Mouse (Mus musculus) CH12.LX (cell line): ENCODE measurements around the gene Gm42715. TPM values are rescaled to one million over a fixed set of nuclear protein-coding genes. Genes with fewer than 3 reads are reported as not detected.
A peak's percentile ranks its signal among the peaks of the same experiment; 100 is the strongest.

Source experiments
- DNase-seq: peaks from one replicate; pipeline ENCODE4 v3.0.0-alpha.2; 2013; ENCODE audit errors: extremely low read depth
- H3K27ac ChIP-seq: 2 replicates; pipeline ENCODE4 v1.5.1; 2012; ENCODE audit warnings: low read depth, mild to moderate bottlenecking, control low read depth, moderate library complexity; ENCODE audit not compliant: insufficient read depth
- H3K27me3 ChIP-seq: replicated peaks from 2 replicates; pipeline ENCODE3; 2012; ENCODE audit warnings: inconsistent platforms
- H3K36me3 ChIP-seq, 2 experiments: replicated peaks in 1 of 2; 2 replicates each; pipeline versions ENCODE3 to v1.6.1; 2012; ENCODE audit warnings: inconsistent platforms in 1 of 2, low read length in 1 of 2, mild to moderate bottlenecking in 1 of 2, mixed read lengths in 1 of 2, moderate library complexity in 1 of 2; ENCODE audit not compliant: control insufficient read depth in 1 of 2, insufficient read depth in 1 of 2
- H3K4me1 ChIP-seq, 2 experiments: 2 replicates each; pipeline ENCODE4 v1.6.1; 2012; ENCODE audit warnings: inconsistent platforms in 1 of 2, moderate library complexity in 1 of 2; ENCODE audit not compliant: insufficient read depth in 2 of 2, control insufficient read depth in 1 of 2
- H3K4me2 ChIP-seq: 2 replicates; pipeline ENCODE4 v1.6.1; 2012; ENCODE audit warnings: low read depth, mild to moderate bottlenecking, control low read depth; ENCODE audit not compliant: poor library complexity, insufficient read depth, severe bottlenecking
- H3K4me3 ChIP-seq, 3 experiments: fragments of 150-350 bp in 1 of 3; sonication (generic) in 1 of 3; replicated peaks in 1 of 3; 2 replicates each; pipeline versions ENCODE3 to v1.5.1; 2011 to 2012; ENCODE audit warnings: low read depth in 2 of 3, low read length in 2 of 3, mild to moderate bottlenecking in 2 of 3, moderate library complexity in 2 of 3, control low read depth in 1 of 3, improper control_type of control experiment in 1 of 3, inconsistent platforms in 1 of 3, mixed read lengths in 1 of 3; ENCODE audit not compliant: poor library complexity in 1 of 3
- H3K79me2 ChIP-seq: replicated peaks from 2 replicates; pipeline ENCODE4 v1.6.1; 2012; ENCODE audit warnings: mild to moderate bottlenecking, moderate library complexity; ENCODE audit not compliant: control insufficient read depth, poor library complexity, insufficient read depth, severe bottlenecking; ENCODE audit errors: extremely low read depth
- H3K9ac ChIP-seq: 2 replicates; pipeline ENCODE4 v1.6.1; 2012; ENCODE audit warnings: low read depth, mild to moderate bottlenecking, control low read depth, moderate library complexity; ENCODE audit not compliant: insufficient read depth
- H3K9me3 ChIP-seq: replicated peaks from 2 replicates; pipeline ENCODE3; 2012; ENCODE audit warnings: low read length, inconsistent platforms, mixed read lengths
- BHLHE40 ChIP-seq: IDR thresholded peaks from 2 replicates; pipeline ENCODE4 v1.6.1; 2011; ENCODE audit warnings: mild to moderate bottlenecking, low read depth, low read length, improper control_type of control experiment
- CHD1 ChIP-seq: IDR thresholded peaks from 2 replicates; pipeline ENCODE4 v1.6.1; 2012; ENCODE audit warnings: low read depth, low read length, improper control_type of control experiment, inconsistent platforms
- CHD2 ChIP-seq: IDR thresholded peaks from 2 replicates; pipeline ENCODE4 v1.6.1; 2011; ENCODE audit warnings: low read length, improper control_type of control experiment
- CTCF ChIP-seq, 2 experiments: IDR thresholded peaks in 1 of 2; conservative IDR thresholded peaks in 1 of 2; 2 replicates each; pipeline ENCODE4 v1.5.1; 2011 to 2012; ENCODE audit warnings: low read depth in 2 of 2, low read length in 2 of 2, improper control_type of control experiment in 1 of 2, inconsistent platforms in 1 of 2, mild to moderate bottlenecking in 1 of 2, moderate library complexity in 1 of 2
- ELF1 ChIP-seq: IDR thresholded peaks from 2 replicates; pipeline ENCODE4 v1.6.1; 2014; ENCODE audit warnings: low read depth, mild to moderate bottlenecking, inconsistent platforms, low read length, improper control_type of control experiment
- GABPA ChIP-seq: IDR thresholded peaks from 2 replicates; pipeline ENCODE4 v1.6.1; 2012; ENCODE audit warnings: low read depth, low read length, improper control_type of control experiment, inconsistent platforms; ENCODE audit not compliant: insufficient replicate concordance
- JUN ChIP-seq: IDR thresholded peaks from 2 replicates; pipeline ENCODE4 v1.6.1; 2011; ENCODE audit warnings: low read depth, mild to moderate bottlenecking, low read length, improper control_type of control experiment, moderate library complexity; ENCODE audit not compliant: insufficient read depth
- JUND ChIP-seq: conservative IDR thresholded peaks from 2 replicates; pipeline ENCODE4 v1.6.1; 2011; ENCODE audit warnings: low read depth, low read length, improper control_type of control experiment
- KAT2A ChIP-seq: IDR thresholded peaks from 2 replicates; pipeline ENCODE4 v1.6.1; 2012; ENCODE audit warnings: low read length, improper control_type of control experiment, inconsistent platforms; ENCODE audit not compliant: insufficient replicate concordance
- MAFK ChIP-seq: IDR thresholded peaks from 2 replicates; pipeline ENCODE4 v1.6.1; 2011; ENCODE audit warnings: low read length, improper control_type of control experiment; ENCODE audit not compliant: insufficient replicate concordance
- MEF2A ChIP-seq: IDR thresholded peaks from 2 replicates; pipeline ENCODE4 v1.6.1; 2014; ENCODE audit warnings: low read depth, mild to moderate bottlenecking, inconsistent platforms, low read length, improper control_type of control experiment, borderline replicate concordance
- MXI1 ChIP-seq: IDR thresholded peaks from 2 replicates; pipeline ENCODE4 v1.6.1; 2011; ENCODE audit warnings: mild to moderate bottlenecking, low read depth, low read length, improper control_type of control experiment
- MYC ChIP-seq: IDR thresholded peaks from 2 replicates; pipeline ENCODE4 v1.6.1; 2011; ENCODE audit warnings: low read depth, mild to moderate bottlenecking, improper control_type of control experiment, low read length
- POLR2A ChIP-seq: IDR thresholded peaks from 2 replicates; pipeline ENCODE4 v1.6.1; 2011; ENCODE audit warnings: low read depth, mild to moderate bottlenecking, improper control_type of control experiment, low read length
- POLR2AphosphoS2 ChIP-seq: IDR thresholded peaks from 2 replicates; pipeline ENCODE4 v1.6.1; 2011; ENCODE audit warnings: low read depth, low read length, improper control_type of control experiment
- RAD21 ChIP-seq: IDR thresholded peaks from 2 replicates; pipeline ENCODE4 v1.6.1; 2011; ENCODE audit warnings: low read depth, mild to moderate bottlenecking, low read length, improper control_type of control experiment, moderate library complexity
- SIN3A ChIP-seq: IDR thresholded peaks from 2 replicates; pipeline ENCODE4 v1.6.1; 2012; ENCODE audit warnings: low read length, improper control_type of control experiment, inconsistent platforms
- SMC3 ChIP-seq: IDR thresholded peaks from 2 replicates; pipeline ENCODE4 v1.6.1; 2011; ENCODE audit warnings: low read depth, low read length, improper control_type of control experiment
- TBP ChIP-seq: conservative IDR thresholded peaks from 2 replicates; pipeline ENCODE4 v1.6.1; 2011; ENCODE audit warnings: low read depth, low read length, improper control_type of control experiment
- UBTF ChIP-seq: IDR thresholded peaks from 2 replicates; pipeline ENCODE4 v1.6.1; 2012; ENCODE audit warnings: low read depth, mild to moderate bottlenecking, inconsistent platforms, low read length, improper control_type of control experiment, moderate library complexity
- USF1 ChIP-seq: IDR thresholded peaks from 2 replicates; pipeline ENCODE4 v1.6.1; 2014; ENCODE audit warnings: low read depth, mild to moderate bottlenecking, inconsistent platforms, low read length, improper control_type of control experiment
- USF2 ChIP-seq: conservative IDR thresholded peaks from 2 replicates; pipeline ENCODE4 v1.6.1; 2011; ENCODE audit warnings: low read depth, low read length, improper control_type of control experiment
- ZC3H11A ChIP-seq: IDR thresholded peaks from 2 replicates; pipeline ENCODE4 v1.6.1; 2012; ENCODE audit warnings: low read depth, mild to moderate bottlenecking, inconsistent platforms, low read length, improper control_type of control experiment
- dilution Hi-C: fragments of 300-500 bp; cut with MboI; formaldehyde crosslinking; loops from 2 replicates; pipeline ENCODE4 v1.14.3; 2020; ENCODE audit warnings: low sequenced_read_pairs; ENCODE audit not compliant: extremely low pct_unique_long_range_greater_than_20kb, extremely low pct_ligation_motif_present
- in situ Hi-C: fragments of 300-500 bp; cut with MboI; formaldehyde crosslinking; loops from 3 replicates; pipeline ENCODE4 v1.14.3; 2019; ENCODE audit warnings: low sequenced_read_pairs, low pct_ligation_motif_present, low pct_unique_long_range_greater_than_20kb, mixed read lengths
- polyA plus RNA-seq: library from polyadenylated mRNA; unstranded; fragments of >175 nt; gene quantifications from 2 replicates; pipeline ENCODE4 v1.2.1, GENCODE M21; 2012; ENCODE audit warnings: low read depth; ENCODE audit not compliant: insufficient read length
- total RNA-seq, 2 experiments: library from RNA; depleted of rRNA; stranded (reverse); fragments of 300-350 nt in 1 of 2; fragments of >200 nt in 1 of 2; gene quantifications; 2 replicates each; pipeline ENCODE4 v1.2.3; 2012 to 2014

The Gm42715 gene
- total and polyA plus RNA-seq, 3 experiments, result 5.8 to 14.1 (median 12.0) TPM

DNA sequence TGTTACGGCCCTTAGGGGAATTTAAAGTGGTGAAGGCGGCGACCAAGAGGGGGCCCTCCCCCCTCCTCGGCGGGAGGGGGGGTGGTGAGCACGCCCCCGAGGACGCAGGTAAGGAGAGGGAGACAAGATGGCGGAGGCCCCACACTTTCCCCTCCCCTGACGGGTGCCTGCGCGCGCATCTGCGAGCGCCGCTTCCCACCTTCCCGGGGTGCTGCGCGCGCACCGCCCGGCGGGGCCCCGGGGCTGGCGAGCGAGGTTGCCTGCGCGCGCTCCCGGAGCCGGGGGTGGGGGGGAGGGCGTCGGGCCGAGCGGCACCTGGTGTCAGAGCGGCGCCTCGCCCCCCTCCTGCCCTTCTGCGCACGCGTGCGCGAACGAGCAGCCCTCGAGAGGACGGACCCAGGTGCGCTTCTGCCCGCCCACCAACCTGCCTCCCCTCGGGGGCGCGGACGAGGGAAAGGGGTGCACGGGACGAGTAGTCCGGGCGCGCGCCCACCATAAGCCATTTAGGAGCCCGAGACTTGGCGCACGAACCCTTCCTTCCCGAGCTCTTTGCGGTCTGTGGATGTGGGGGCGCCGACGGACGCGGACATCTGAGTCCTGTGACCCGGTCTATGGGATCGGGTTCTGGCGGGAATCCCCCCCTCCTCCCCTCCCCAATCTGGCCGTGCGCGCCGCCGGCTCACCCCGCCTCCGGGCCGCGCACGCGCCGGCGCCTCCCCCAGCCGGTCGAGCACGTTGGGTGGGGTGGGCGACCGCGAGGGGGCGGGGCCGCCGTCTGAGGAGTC lies 7.0 kb upstream of the Gm42715 start (continued):
- TF ChIP-seq RAD21, result no peak
- no peak; the same call in none of the 2 replicates for TF ChIP-seq SIN3A
- TF ChIP-seq POLR2A, result no peak; the same call in none of the 2 replicates
- TF ChIP-seq MYC, result no peak
- no peak for TF ChIP-seq MEF2A
- TF ChIP-seq ELF1, result no peak
- TF ChIP-seq MXI1, result peak; percentile 73

DNA sequence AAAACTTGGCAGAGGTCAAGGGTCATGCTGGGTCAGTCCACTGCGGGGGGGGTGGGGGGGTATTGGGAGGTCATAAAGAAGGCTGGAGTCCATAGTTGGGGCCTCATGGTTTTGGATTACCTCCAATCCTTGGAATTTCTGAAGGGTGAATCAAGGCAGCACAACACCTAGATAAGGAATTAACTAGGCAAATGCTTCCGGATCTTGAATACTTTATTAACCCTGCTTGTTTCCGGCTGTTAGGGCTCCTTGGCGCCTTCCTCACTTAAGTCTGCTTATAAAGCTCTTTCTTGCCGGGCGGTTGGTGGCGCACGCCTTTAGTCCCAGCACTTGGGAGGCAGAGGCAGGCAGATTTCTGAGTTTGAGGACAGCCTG lies 6.4 kb upstream of the Gm42715 start:
- H3K27ac ChIP-seq, result peak overlapping the region; percentile 28; the same call in 1 of the 2 replicates
- H3K27me3 ChIP-seq, result no peaks in the 10 kb centered on the region
- H3K79me2 ChIP-seq, result peaks cover 52% of the 10 kb centered on the region
- peak overlapping the region; percentile 76 to 100 (median 77) for H3K4me3 ChIP-seq
- peaks cover 24 to 40% of the 10 kb centered on the region in 2 experiments for H3K36me3 ChIP-seq
- DNase-seq, result no peak
- peak overlapping the region; percentile 98 for H3K4me2 ChIP-seq
- in situ Hi-C loops (no loop called here), dilution Hi-C loops (no loop called here)
- H3K9me3 ChIP-seq, result no peaks in the 10 kb centered on the region
- H3K9ac ChIP-seq, result peak overlapping the region; percentile 99
- TF ChIP-seq TBP (peak; percentile 75; the same call in 1 of the 2 replicates), ELF1 (peak; percentile 29; the same call in 1 of the 2 replicates), JUN (no peak)
- TF ChIP-seq, all 38 proteins: peak for 2
- peaks cover 4 to 25% of the 10 kb centered on the region in 2 experiments for H3K4me1 ChIP-seq

DNA sequence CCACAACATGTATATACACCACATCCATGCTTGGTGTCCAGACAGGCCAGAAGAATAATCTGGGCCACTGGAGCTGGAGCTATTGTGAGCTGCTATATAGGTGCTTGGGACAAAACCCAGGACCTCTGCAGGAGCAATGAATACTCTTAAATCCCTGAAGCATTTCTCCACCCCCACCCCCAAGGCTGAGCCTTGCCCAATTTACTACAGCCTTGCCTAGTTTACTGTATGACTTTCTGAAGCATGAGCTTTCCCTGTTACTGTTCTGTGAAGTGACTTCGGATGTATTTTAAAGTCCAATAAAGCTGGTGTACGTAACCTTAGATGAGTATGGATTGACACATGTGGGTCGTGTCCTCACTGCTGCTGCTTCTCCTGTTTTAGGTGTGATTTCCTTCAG lies 5.6 kb upstream of the Gm42715 start:
- Histone ChIP-seq H3K9me3 (no peaks in the 10 kb centered on the region), H3K36me3 (peaks cover 27 to 43% of the 10 kb centered on the region in 2 experiments), H3K4me1 (peaks cover 4 to 25% of the 10 kb centered on the region in 2 experiments), H3K79me2 (peaks cover 52% of the 10 kb centered on the region), H3K4me2 (peak overlapping the region; percentile 98), H3K27me3 (no peaks in the 10 kb centered on the region), H3K4me3 (peak overlapping the region; percentile 76 to 100 (median 77)), H3K27ac (peak overlapping the region; percentile 42; the same call in 1 of the 2 replicates), H3K9ac (peak overlapping the region; percentile 99)
- in situ Hi-C loops, result no loop called here
- DNase-seq, result no peak
- dilution Hi-C loops, result no loop called here
- TF ChIP-seq USF1, result no peak

DNA sequence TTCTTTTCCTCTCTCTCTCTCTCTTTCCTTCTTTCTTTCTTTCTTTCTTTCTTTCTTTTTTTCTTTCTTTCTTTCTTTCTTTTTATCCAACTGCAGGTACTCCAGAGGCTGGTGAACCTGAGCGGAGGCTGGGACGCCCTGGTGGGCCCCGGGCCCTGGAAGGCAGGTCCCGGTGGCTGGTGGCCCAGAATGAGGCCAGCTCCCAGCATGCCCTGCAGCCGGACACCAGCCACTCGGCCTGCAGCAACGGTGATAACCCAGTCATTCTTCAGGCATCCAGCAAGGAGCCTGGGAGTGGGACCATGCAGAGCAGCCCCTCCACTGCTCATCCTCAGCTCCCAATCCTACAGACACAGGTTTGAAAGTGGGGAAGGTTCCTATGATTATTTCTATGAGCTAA lies 3.5 kb upstream of the Gm42715 start:
- Histone ChIP-seq H3K27me3 (no peaks in the 10 kb centered on the region), H3K79me2 (peaks cover 52% of the 10 kb centered on the region), H3K4me1 (peaks cover 4 to 16% of the 10 kb centered on the region in 2 experiments), H3K4me2 (no peak overlapping the region), H3K27ac (no peak overlapping the region), H3K9ac (no peak overlapping the region), H3K4me3 (no peak overlapping the region), H3K9me3 (no peaks in the 10 kb centered on the region), H3K36me3 (peaks cover 37 to 57% of the 10 kb centered on the region in 2 experiments)
- in situ Hi-C loops, result no loop called here
- dilution Hi-C loops, result no loop called here
- DNase-seq, result no peak
- TF ChIP-seq JUND, result no peak
- TF ChIP-seq USF2, result no peak
- TF ChIP-seq MYC, result no peak
- TF ChIP-seq CTCF (conservative IDR thresholded peaks at IDR 0.05 in 1 of 2, IDR thresholded peaks at IDR 0.05 in 1 of 2; ENCODE audit: low read depth in 2 of 2, low read length in 2 of 2), result no peak
- TF ChIP-seq KAT2A, result no peak
- TF ChIP-seq TBP, result no peak
- no peak for TF ChIP-seq MAFK
- no peak for TF ChIP-seq ZC3H11A
- no peak for TF ChIP-seq UBTF
- no peak for TF ChIP-seq CHD2
- TF ChIP-seq BHLHE40, result no peak
- TF ChIP-seq GABPA, result no peak
- TF ChIP-seq CHD1, result no peak
- no peak for TF ChIP-seq POLR2AphosphoS2
- no peak for TF ChIP-seq POLR2A
- TF ChIP-seq ELF1, result no peak
- TF ChIP-seq SMC3, result no peak
